Mouse (Mus musculus): ENCODE data around the gene Cplx3. TPM values are rescaled to one million over a fixed set of nuclear protein-coding genes. Genes with fewer than 3 reads are reported as not detected.

Cplx3 gene
- polyA plus RNA-seq, 2 experiments: not detected

- DNase-seq (ENCODE audit: low read depth in 3 of 3, low spot score in 3 of 3) (no peak), ATAC-seq (ENCODE audit: insufficient read depth) (no peak)
- Histone ChIP-seq H3K4me3 (ENCODE audit: insufficient read depth in 1 of 2, low read depth in 2 of 2, low read length in 2 of 2) (no peak overlapping the region), H3K9ac (replicated peaks) (no peak overlapping the region), H3K27ac (no peak overlapping the region), H3K9me3 (ENCODE audit: control insufficient read depth, low read length) (no peaks in the 10 kb centered on the region), H3K27me3 (ENCODE audit: control insufficient read depth, insufficient read depth, low read length) (peaks cover 13% of the 10 kb centered on the region), H3K36me3 (replicated peaks; ENCODE audit: control insufficient read depth, insufficient read depth, low read depth) (no peaks in the 10 kb centered on the region), H3K4me2 (ENCODE audit: low read depth) (no peak overlapping the region), H3K4me1 (replicated peaks; ENCODE audit: control insufficient read depth in 2 of 2, insufficient read depth in 2 of 2, low read length in 1 of 2) (peaks cover 5 to 12% of the 10 kb centered on the region in 2 experiments; a peak in 3 of 4 replicates)
- TF ChIP-seq CTCF (IDR thresholded peaks at IDR 0.05; ENCODE audit: low read depth) (no peak), EP300 (IDR thresholded peaks at IDR 0.05; ENCODE audit: low read depth) (no peak)
- WGBS (ENCODE audit: insufficient replicate concordance): 60% methylated on average over 4 of the region's 4 CpGs
These were observed 1.2 kb downstream of the Cplx3 start for GRCm38 (mm10) chr9:57604875-57605274.

DNA sequence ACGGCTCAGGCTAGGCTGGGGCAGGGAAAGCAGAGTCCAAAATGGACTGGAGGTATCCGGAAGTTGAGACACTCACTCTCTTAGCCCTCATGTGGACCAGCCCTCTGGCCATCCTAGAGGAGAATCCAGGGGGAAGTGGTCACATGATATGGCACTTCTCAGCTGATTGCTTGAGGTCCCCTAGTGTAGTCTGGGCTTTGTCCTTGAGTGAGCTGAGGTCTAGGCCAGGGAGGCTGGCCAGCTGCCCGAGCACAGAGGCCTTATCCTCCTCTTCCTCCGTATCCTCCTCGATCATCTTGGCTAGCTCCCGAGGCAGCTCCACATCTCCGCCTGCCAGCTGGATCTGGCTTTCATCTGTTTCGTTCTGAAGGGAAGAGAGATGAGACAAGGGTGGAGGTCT lies 4.0 kb downstream of the Cplx3 start:
- Histone ChIP-seq H3K27me3 (ENCODE audit: control insufficient read depth, insufficient read depth, low read length) (peaks cover 13% of the 10 kb centered on the region), H3K4me1 (replicated peaks; ENCODE audit: control insufficient read depth in 2 of 2, insufficient read depth in 2 of 2, low read length in 1 of 2) (peaks cover 5 to 13% of the 10 kb centered on the region in 2 experiments; a peak in 3 of 4 replicates), H3K4me3 (ENCODE audit: insufficient read depth in 1 of 2, low read depth in 2 of 2, low read length in 2 of 2) (no peak overlapping the region), H3K9me3 (ENCODE audit: control insufficient read depth, low read length) (no peaks in the 10 kb centered on the region), H3K4me2 (ENCODE audit: low read depth) (no peak overlapping the region), H3K36me3 (replicated peaks; ENCODE audit: control insufficient read depth, insufficient read depth, low read depth) (no peaks in the 10 kb centered on the region), H3K9ac (replicated peaks) (no peak overlapping the region), H3K27ac (no peak overlapping the region)
- no peak for ATAC-seq (ENCODE audit: insufficient read depth)
- WGBS (ENCODE audit: insufficient replicate concordance): 46% methylated on average over 8 of the region's 8 CpGs
- TF ChIP-seq EP300 (IDR thresholded peaks at IDR 0.05; ENCODE audit: low read depth) (no peak), CTCF (IDR thresholded peaks at IDR 0.05; ENCODE audit: low read depth) (no peak)
- no peak for DNase-seq (ENCODE audit: low read depth in 3 of 3, low spot score in 3 of 3)

GRCm38 (mm10) chr9:57601353-57601706 lies 4.8 kb downstream of the Cplx3 start:
- DNase-seq (ENCODE audit: low read depth in 3 of 3, low spot score in 3 of 3) (no peak), ATAC-seq (ENCODE audit: insufficient read depth) (no peak)
- Histone ChIP-seq H3K4me3 (ENCODE audit: insufficient read depth in 1 of 2, low read depth in 2 of 2, low read length in 2 of 2) (no peak overlapping the region), H3K4me1 (replicated peaks; ENCODE audit: control insufficient read depth in 2 of 2, insufficient read depth in 2 of 2, low read length in 1 of 2) (peaks cover 5 to 13% of the 10 kb centered on the region in 2 experiments; a peak in 3 of 4 replicates), H3K27me3 (ENCODE audit: control insufficient read depth, insufficient read depth, low read length) (peaks cover 13% of the 10 kb centered on the region), H3K9me3 (ENCODE audit: control insufficient read depth, low read length) (no peaks in the 10 kb centered on the region), H3K27ac (no peak overlapping the region), H3K9ac (replicated peaks) (no peak overlapping the region), H3K36me3 (replicated peaks; ENCODE audit: control insufficient read depth, insufficient read depth, low read depth) (no peaks in the 10 kb centered on the region), H3K4me2 (ENCODE audit: low read depth) (no peak overlapping the region)
- TF ChIP-seq EP300 (IDR thresholded peaks at IDR 0.05; ENCODE audit: low read depth) (no peak), CTCF (IDR thresholded peaks at IDR 0.05; ENCODE audit: low read depth) (no peak)
- 55% methylated on average over 2 of the region's 2 CpGs for WGBS (ENCODE audit: insufficient replicate concordance)

DNA sequence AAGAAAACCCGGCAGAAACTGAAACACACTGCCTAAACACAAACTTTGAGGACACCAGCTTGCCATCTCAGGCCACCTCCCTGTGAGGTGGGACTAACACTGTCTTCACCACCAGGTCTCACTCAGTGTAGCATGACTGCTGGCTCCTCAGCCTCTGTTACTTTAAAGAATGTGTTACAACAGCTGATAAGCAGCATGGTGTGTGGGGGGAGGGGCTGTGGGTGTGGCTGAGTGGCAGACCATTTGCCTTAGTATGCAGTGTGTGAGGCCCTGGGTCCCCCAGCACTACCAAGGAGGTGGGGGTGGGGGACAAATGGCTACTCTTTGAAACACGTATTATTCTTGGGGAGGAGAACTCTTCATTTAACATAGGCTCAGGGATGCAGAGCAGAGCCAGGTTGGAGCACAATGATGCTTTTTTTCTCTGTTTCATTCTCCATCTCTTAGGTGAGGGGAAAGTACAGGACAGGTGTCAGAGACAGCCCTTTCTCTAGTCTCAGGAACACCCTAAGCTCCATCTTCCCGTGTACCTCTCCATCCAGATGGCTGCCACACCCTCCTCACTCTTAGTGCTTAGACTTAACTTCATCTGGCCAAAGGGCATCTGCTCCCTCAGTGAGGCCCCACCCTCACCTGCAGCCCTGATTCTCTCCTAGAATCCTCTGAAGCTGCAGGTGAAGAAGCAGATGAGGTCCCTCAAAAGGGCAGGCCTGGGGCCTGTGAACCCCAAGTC lies 5.3 kb downstream of the Cplx3 start:
- H3K4me3 ChIP-seq (ENCODE audit: insufficient read depth in 1 of 2, low read depth in 2 of 2, low read length in 2 of 2): no peak overlapping the region
- H3K9me3 ChIP-seq (ENCODE audit: control insufficient read depth, low read length): no peaks in the 10 kb centered on the region
- H3K36me3 ChIP-seq (replicated peaks; ENCODE audit: control insufficient read depth, insufficient read depth, low read depth): no peaks in the 10 kb centered on the region
- TF ChIP-seq EP300 (IDR thresholded peaks at IDR 0.05; ENCODE audit: low read depth) (no peak), CTCF (IDR thresholded peaks at IDR 0.05; ENCODE audit: low read depth) (no peak)
- H3K27me3 ChIP-seq (ENCODE audit: control insufficient read depth, insufficient read depth, low read length): peaks cover 8% of the 10 kb centered on the region
- H3K4me2 ChIP-seq (ENCODE audit: low read depth): no peak overlapping the region
- H3K9ac ChIP-seq (replicated peaks): no peak overlapping the region
- ATAC-seq (ENCODE audit: insufficient read depth) (peak; percentile 41; the same call in 1 of the 2 replicates), DNase-seq (ENCODE audit: low read depth in 3 of 3, low spot score in 3 of 3) (no peak)
- 11% methylated on average over 3 of the region's 3 CpGs for WGBS (ENCODE audit: insufficient replicate concordance)
- no peak overlapping the region for H3K27ac ChIP-seq
- peaks cover 5 to 13% of the 10 kb centered on the region in 2 experiments; a peak in 3 of 4 replicates for H3K4me1 ChIP-seq (replicated peaks; ENCODE audit: control insufficient read depth in 2 of 2, insufficient read depth in 2 of 2, low read length in 1 of 2)

DNA sequence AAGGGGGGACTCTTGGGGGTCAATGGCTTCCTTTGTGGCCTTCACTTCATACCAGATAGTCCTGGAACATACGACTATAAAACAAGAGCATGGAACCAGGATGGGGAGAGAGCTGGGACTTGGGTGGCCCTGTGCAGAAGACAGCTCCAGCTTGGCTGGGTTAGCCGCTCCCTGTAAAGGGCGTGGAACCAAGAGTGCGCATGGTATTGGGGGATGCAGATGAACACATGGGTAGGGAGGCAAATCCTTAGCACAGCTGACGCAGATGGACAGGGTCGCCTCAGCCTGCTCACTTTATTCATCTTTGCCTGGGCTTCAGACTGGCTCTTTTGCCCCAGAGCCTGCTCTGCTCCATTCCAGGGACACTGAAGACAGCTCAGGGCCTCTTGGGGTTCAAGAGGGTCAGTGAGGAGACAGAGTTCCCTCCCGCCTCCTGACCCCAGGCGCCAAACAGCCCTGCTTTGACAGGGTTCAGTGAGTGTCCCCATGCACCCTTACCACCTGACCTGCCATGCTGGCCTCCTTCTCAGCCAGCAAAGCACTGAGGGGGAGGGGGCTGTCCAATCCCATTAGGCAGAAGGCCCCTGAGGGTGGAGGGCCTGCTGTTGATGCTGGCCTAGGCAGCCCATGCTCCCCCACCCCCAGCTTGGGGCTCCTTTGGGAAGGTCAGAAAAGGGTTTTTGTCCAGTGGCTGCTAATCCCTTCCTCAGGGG lies 7.1 kb downstream of the Cplx3 start:
- no peak for ATAC-seq (ENCODE audit: insufficient read depth)

More for the DNA sequence above, 7.1 kb downstream of the Cplx3 start:
- 59% methylated on average over 8 of the region's 8 CpGs for WGBS (ENCODE audit: insufficient replicate concordance)
- Histone ChIP-seq H3K27ac (no peak overlapping the region), H3K4me1 (replicated peaks; ENCODE audit: control insufficient read depth in 2 of 2, insufficient read depth in 2 of 2, low read length in 1 of 2) (peaks cover 5 to 13% of the 10 kb centered on the region in 2 experiments; a peak in 3 of 4 replicates), H3K9ac (replicated peaks) (no peak overlapping the region), H3K27me3 (ENCODE audit: control insufficient read depth, insufficient read depth, low read length) (no peaks in the 10 kb centered on the region; the same call in 1 of the 2 replicates), H3K9me3 (ENCODE audit: control insufficient read depth, low read length) (no peaks in the 10 kb centered on the region), H3K4me3 (ENCODE audit: insufficient read depth in 1 of 2, low read depth in 2 of 2, low read length in 2 of 2) (no peak overlapping the region), H3K4me2 (ENCODE audit: low read depth) (no peak overlapping the region), H3K36me3 (replicated peaks; ENCODE audit: control insufficient read depth, insufficient read depth, low read depth) (no peaks in the 10 kb centered on the region)
- no peak for TF ChIP-seq EP300 (IDR thresholded peaks at IDR 0.05; ENCODE audit: low read depth)
- TF ChIP-seq CTCF (IDR thresholded peaks at IDR 0.05; ENCODE audit: low read depth): no peak
- no peak for DNase-seq (ENCODE audit: low read depth in 3 of 3, low spot score in 3 of 3)
